Mouse (Mus musculus): ENCODE results near the gene Lgals7.

GRCm38 (mm10) chr7:28836936-28837335 lies 26.7 kb upstream of the Lgals7 start:
- TF ChIP-seq CTCF (IDR thresholded peaks at IDR 0.05; ENCODE audit: borderline replicate concordance, insufficient read depth, low read depth, low read length): no peak
- TF ChIP-seq POLR2A (IDR thresholded peaks at IDR 0.05; ENCODE audit: borderline replicate concordance, insufficient read depth, low read length): no peak

All from cerebellum, adult 2 months (tissue).